Mouse (Mus musculus) bone marrow, adult 2 months (tissue): Measurements from ENCODE around the gene B3gnt2.

ENCODE experiments used
- CTCF ChIP-seq: fragments of 200-500 bp; IDR thresholded peaks from 2 replicates; pipeline ENCODE4 v1.5.1; 2011; ENCODE audit warnings: low read length, control low read depth; ENCODE audit not compliant: control insufficient read depth, insufficient read depth
- POLR2A ChIP-seq: fragments of 200-500 bp; IDR thresholded peaks from 2 replicates; pipeline ENCODE4 v1.6.1; 2011; ENCODE audit warnings: low read depth, mild to moderate bottlenecking, control low read depth, low read length, borderline replicate concordance; ENCODE audit not compliant: control insufficient read depth

DNA sequence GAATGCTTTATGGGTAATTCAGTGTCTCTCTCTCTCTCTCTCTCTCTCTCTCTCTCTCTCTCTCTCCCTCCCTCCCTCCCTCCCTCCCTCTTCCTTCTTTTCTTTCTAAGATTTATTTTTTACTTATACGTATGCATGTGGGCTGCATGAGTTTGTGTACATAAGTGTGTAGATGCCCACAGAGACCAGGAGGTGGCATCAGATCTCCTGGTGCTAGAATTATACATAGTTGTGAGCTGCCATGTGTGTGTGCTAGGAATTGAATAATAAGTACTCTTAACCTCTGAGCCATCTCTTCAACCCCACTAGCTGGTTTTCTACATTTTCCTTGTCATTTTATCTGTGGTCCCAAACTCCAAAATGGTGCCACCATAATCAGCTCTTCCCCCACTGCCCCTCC, 35.2 kb downstream of the B3gnt2 start:
- TF ChIP-seq POLR2A: no peak
- TF ChIP-seq CTCF: no peak
